Mouse (Mus musculus) forebrain, embryonic 11.5 days (tissue): ENCODE measurements at regions not wholly inside any gene's neighbourhood (a gene's known extent, or its start where the extent isn't known, plus 50 kb on each side); places are given as distances from the start of the nearest gene placed in this dataset.

Experiments
- ATAC-seq: fragments of 200-750 bp; cut with Nextera tagmentation; replicated peaks from 2 replicates; pipeline ENCODE4 v1.8.0; 2017; ENCODE audit warnings: moderate TSS enrichment; ENCODE audit not compliant: low FRiP score
- DNase-seq: peaks from one replicate; pipeline ENCODE4 v3.0.0-alpha.2; 2017; ENCODE audit warnings: low spot score
- H3K27ac ChIP-seq: fragments of 300-500 bp; sonication (generic); 2 replicates; pipeline ENCODE4 v1.5.1; 2014; ENCODE audit warnings: low read depth, low read length
- H3K27me3 ChIP-seq: fragments of 300-500 bp; sonication (generic); 2 replicates; pipeline ENCODE4 v1.6.1; 2014; ENCODE audit warnings: mild to moderate bottlenecking, low read length, mixed read lengths; ENCODE audit not compliant: control insufficient read depth, insufficient read depth
- H3K36me3 ChIP-seq: fragments of 300-500 bp; sonication (generic); 2 replicates; pipeline ENCODE4 v1.6.1; 2014; ENCODE audit warnings: mild to moderate bottlenecking, low read length, moderate library complexity, mixed read lengths; ENCODE audit not compliant: control insufficient read depth, insufficient read depth
- H3K4me1 ChIP-seq: fragments of 300-500 bp; sonication (generic); replicated peaks from 2 replicates; pipeline ENCODE4 v1.6.1; 2014; ENCODE audit warnings: low read length, mixed read lengths; ENCODE audit not compliant: control insufficient read depth, insufficient read depth
- H3K4me2 ChIP-seq: fragments of 300-500 bp; sonication (generic); 2 replicates; pipeline ENCODE4 v1.6.1; 2014; ENCODE audit warnings: low read depth, mild to moderate bottlenecking, low read length, moderate library complexity, mixed read lengths; ENCODE audit not compliant: severe bottlenecking
- H3K4me3 ChIP-seq: fragments of 300-500 bp; sonication (generic); 2 replicates; pipeline ENCODE4 v1.5.1; 2014; ENCODE audit warnings: low read depth, low read length
- H3K9ac ChIP-seq: fragments of 300-500 bp; sonication (generic); 2 replicates; pipeline ENCODE4 v1.6.1; 2014; ENCODE audit warnings: low read length
- H3K9me3 ChIP-seq: fragments of 300-500 bp; sonication (generic); 2 replicates; pipeline ENCODE4 v1.6.1; 2016; ENCODE audit warnings: low read length, mixed read lengths; ENCODE audit not compliant: control insufficient read depth
- WGBS: fragments of 180-500 bp; shearing (Covaris S2); extraction: QIAGEN DNeasy Blood & Tissue Kit; methylation state at CpG from one replicate; pipeline ENCODE4 v1.1.7; 2014; 5-methylcytosine and 5-hydroxymethylcytosine counted together

DNA sequence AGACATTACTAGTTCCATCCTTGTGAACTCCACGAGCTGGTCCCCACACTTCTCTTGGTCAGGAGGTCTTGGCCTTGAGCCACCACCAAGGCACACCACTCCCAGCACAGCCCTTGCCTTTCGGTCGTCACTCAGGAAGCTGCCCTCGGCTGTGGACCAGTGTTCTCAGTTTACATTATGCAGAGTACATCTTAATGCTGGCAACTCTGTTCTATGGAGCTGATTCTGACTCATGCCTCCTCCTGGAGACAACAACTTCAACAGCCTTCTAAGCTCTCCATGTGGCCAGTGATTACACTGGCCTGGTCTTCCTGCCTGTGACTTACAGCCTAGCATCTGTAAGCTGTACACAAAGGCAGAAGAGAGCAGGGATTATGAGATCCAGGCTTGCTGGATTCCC lies 272.2 kb upstream of the Eef2kmt start:
- no peak for DNase-seq
- H3K9ac ChIP-seq: no peak overlapping the region
- 83% methylated on average over 4 of the region's 4 CpGs for WGBS
- no peaks in the 10 kb centered on the region for H3K27me3 ChIP-seq
- H3K4me3 ChIP-seq: no peak overlapping the region
- H3K4me1 ChIP-seq: no peaks in the 10 kb centered on the region
- H3K4me2 ChIP-seq: no peak overlapping the region
- no peaks in the 10 kb centered on the region for H3K36me3 ChIP-seq
- H3K9me3 ChIP-seq: no peaks in the 10 kb centered on the region
- H3K27ac ChIP-seq: no peak overlapping the region
- no peak for ATAC-seq

GRCm38 (mm10) chr16:5524375-5524774 lies 268.6 kb upstream of the Eef2kmt start:
- Histone ChIP-seq H3K36me3 (no peaks in the 10 kb centered on the region), H3K4me3 (no peak overlapping the region), H3K4me1 (no peaks in the 10 kb centered on the region), H3K27ac (no peak overlapping the region), H3K27me3 (no peaks in the 10 kb centered on the region), H3K9me3 (no peaks in the 10 kb centered on the region), H3K4me2 (no peak overlapping the region), H3K9ac (no peak overlapping the region)
- no peak for ATAC-seq
- 89% methylated on average over 5 of the region's 5 CpGs for WGBS
- DNase-seq: no peak

- H3K9me3 ChIP-seq: no peaks in the 10 kb centered on the region
- no peaks in the 10 kb centered on the region for H3K36me3 ChIP-seq
- DNase-seq: no peak
- H3K9ac ChIP-seq: no peak overlapping the region
- no peak overlapping the region for H3K4me3 ChIP-seq
- H3K4me1 ChIP-seq: no peaks in the 10 kb centered on the region
- H3K27me3 ChIP-seq: no peaks in the 10 kb centered on the region
- no peak overlapping the region for H3K27ac ChIP-seq
- H3K4me2 ChIP-seq: no peak overlapping the region
- 62% methylated on average over 7 of the region's 7 CpGs for WGBS
- ATAC-seq: no peak
Measured at GRCm38 (mm10) chr16:5523402-5524021, 267.7 kb upstream of the Eef2kmt start.

DNA sequence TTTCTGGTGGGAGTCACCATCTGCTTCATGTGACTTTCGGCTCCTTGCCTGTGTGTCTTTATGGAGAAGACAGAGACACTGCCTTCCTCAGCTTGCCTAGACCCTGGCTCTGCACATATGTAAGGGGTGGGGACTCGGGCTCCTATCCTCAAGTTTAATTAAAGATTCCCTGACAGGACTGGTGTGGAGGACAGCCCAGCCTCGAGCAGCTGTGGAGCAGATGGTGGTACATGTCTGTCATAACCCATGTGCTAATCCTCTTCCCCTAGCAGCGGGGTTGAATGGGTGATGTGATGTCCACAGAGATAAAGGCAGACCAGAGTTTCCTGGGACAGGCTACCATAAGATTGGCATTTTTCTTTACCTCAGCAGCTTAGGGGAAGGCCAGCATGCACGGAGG lies 262.0 kb upstream of the Eef2kmt start:
- Histone ChIP-seq H3K9ac (no peak overlapping the region), H3K27me3 (no peaks in the 10 kb centered on the region), H3K4me2 (no peak overlapping the region), H3K9me3 (no peaks in the 10 kb centered on the region), H3K36me3 (no peaks in the 10 kb centered on the region), H3K27ac (no peak overlapping the region), H3K4me1 (no peaks in the 10 kb centered on the region; the same call in 1 of the 2 replicates), H3K4me3 (no peak overlapping the region)
- DNase-seq (no peak), ATAC-seq (no peak)
- WGBS: 69% methylated on average over 5 of the region's 5 CpGs

DNA sequence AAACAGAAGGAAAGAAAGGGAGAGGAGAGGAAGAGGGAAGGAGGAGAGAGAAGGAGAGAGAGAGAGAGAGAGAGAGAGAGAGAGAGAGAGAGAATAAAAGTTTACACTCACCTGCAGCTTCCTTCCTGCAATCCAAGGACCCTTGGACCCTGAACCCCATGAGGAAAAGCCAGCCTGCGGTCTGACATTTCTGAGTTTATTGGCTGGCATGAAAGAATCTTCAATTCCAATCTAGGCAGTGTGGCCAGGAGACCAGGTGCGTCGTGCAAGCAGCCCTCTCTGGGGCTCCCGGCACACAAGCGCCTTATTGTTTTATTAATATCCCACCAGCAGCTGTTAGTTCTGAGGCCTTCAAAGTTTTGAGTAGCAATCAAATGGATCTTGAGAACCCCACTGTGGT lies 260.1 kb upstream of the Eef2kmt start:
- DNase-seq (no peak), ATAC-seq (no peak)
- H3K27ac ChIP-seq: no peak overlapping the region
- H3K9me3 ChIP-seq: no peaks in the 10 kb centered on the region
- 80% methylated on average over 5 of the region's 5 CpGs for WGBS
- no peak overlapping the region for H3K9ac ChIP-seq
- H3K4me3 ChIP-seq: no peak overlapping the region
- H3K4me2 ChIP-seq: no peak overlapping the region
- no peaks in the 10 kb centered on the region for H3K36me3 ChIP-seq
- no peaks in the 10 kb centered on the region; the same call in 1 of the 2 replicates for H3K4me1 ChIP-seq
- H3K27me3 ChIP-seq: no peaks in the 10 kb centered on the region

- no peak for DNase-seq
- ATAC-seq: no peak
- no peaks in the 10 kb centered on the region for H3K9me3 ChIP-seq
- no peak overlapping the region for H3K9ac ChIP-seq
- no peak overlapping the region for H3K4me3 ChIP-seq
- H3K4me2 ChIP-seq: no peak overlapping the region
- no peak overlapping the region for H3K27ac ChIP-seq
- no peaks in the 10 kb centered on the region for H3K36me3 ChIP-seq
- H3K4me1 ChIP-seq: no peaks in the 10 kb centered on the region
- 89% methylated on average over 8 of the region's 8 CpGs for WGBS
- no peaks in the 10 kb centered on the region for H3K27me3 ChIP-seq
Measured at GRCm38 (mm10) chr16:5507261-5507660, 251.5 kb upstream of the Eef2kmt start.

DNA sequence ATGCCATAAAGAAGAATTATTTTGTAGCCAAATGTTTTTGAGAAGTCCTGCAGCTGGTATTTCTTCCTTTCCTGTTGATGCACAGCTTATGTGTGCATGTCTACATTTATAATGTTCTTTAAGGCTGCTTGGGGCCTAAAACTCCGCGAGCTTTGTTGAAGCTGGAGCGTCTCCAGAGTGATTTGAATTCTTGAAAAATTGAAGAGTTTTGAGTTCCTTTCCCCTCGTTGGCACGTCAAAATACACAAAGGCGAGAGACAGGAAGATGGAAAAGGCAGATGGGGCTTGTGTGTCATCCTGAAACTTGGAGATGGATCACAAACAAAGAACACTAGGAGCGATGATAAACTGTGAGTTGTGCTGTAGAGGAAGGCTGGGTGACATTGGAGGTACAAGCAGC lies 246.2 kb upstream of the Eef2kmt start:
- no peak for ATAC-seq
- H3K4me3 ChIP-seq: no peak overlapping the region
- H3K9me3 ChIP-seq: no peaks in the 10 kb centered on the region
- DNase-seq: no peak
- 95% methylated on average over 7 of the region's 7 CpGs for WGBS
- no peaks in the 10 kb centered on the region for H3K27me3 ChIP-seq
- H3K9ac ChIP-seq: no peak overlapping the region
- no peak overlapping the region for H3K27ac ChIP-seq
- no peaks in the 10 kb centered on the region for H3K4me1 ChIP-seq
- H3K4me2 ChIP-seq: no peak overlapping the region
- H3K36me3 ChIP-seq: no peaks in the 10 kb centered on the region

DNA sequence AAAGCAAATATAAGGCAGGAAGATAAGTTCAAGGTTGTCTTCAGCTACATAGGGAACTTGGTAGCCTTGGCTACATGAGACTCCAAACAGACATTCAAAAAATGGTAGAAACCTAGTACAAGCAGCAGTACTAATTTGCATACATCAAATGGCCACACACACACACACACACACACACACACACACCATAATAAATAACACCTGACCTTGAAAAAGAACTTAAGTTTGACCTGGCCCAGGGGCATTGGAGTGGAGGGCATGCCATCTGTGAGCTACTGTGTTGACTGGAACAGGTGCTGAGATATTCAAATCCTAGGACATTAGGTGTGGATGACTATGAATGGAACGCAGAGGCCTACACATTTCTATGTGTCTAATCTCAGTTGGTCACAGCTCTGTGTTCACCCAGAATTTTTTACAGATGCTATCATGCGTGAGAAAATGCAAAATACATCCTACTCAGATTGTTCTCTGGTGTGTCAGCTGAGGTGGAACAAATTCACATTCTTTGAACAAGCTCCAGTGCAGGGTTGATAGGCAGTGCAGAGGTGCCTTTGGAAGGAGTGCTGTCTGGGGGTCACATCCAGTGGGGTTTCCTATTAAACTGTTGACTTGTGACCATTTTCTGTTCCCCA lies 240.4 kb upstream of the Eef2kmt start:
- no peak overlapping the region for H3K4me3 ChIP-seq
- no peaks in the 10 kb centered on the region for H3K4me1 ChIP-seq
- 50% methylated on average over 2 of the region's 2 CpGs for WGBS
- DNase-seq (no peak), ATAC-seq (peak; percentile 61)
- H3K4me2 ChIP-seq: no peak overlapping the region
- H3K9ac ChIP-seq: no peak overlapping the region
- H3K27ac ChIP-seq: no peak overlapping the region
- H3K27me3 ChIP-seq: no peaks in the 10 kb centered on the region
- no peaks in the 10 kb centered on the region for H3K36me3 ChIP-seq
- no peaks in the 10 kb centered on the region for H3K9me3 ChIP-seq

GRCm38 (mm10) chr16:5493352-5493751 lies 237.6 kb upstream of the Eef2kmt start:
- DNase-seq: no peak
- Histone ChIP-seq H3K27me3 (no peaks in the 10 kb centered on the region), H3K36me3 (no peaks in the 10 kb centered on the region), H3K4me1 (no peaks in the 10 kb centered on the region), H3K9me3 (no peaks in the 10 kb centered on the region), H3K9ac (no peak overlapping the region), H3K27ac (no peak overlapping the region), H3K4me3 (no peak overlapping the region), H3K4me2 (no peak overlapping the region)
- WGBS: 38% methylated on average over 6 of the region's 6 CpGs
- no peak for ATAC-seq
